ENCODE assay signal across 23 mouse cellular contexts in genomic region chr17:84832346-84832745, GRCm38 (mm10). TPM values are rescaled to one million over a fixed set of nuclear protein-coding genes. Genes with fewer than 3 reads are reported as not detected.
A peak's percentile ranks its signal among the peaks of the same experiment; 100 is the strongest.
DNase-seq lines count a peak whose midpoint lies in the region; ATAC-seq lines count a peak whose summit lies in the region.
"Had no signal": no experiment of that assay in that cellular context is flagged by ENCODE, and none has a peak within 500 bp of the region (broad histone marks: within the 10 kb centered on the region; RNA-seq: fewer than 3 reads in every experiment).

No protein-coding gene starts in this region.

- H3K4me1 ChIP-seq in midbrain, embryonic 14.5 days (ENCODE audit: control insufficient read depth, insufficient read depth, low read length), result no peaks in the 10 kb centered on the region
- H3K4me1 ChIP-seq in midbrain, embryonic 10.5 days, result no peaks in the 10 kb centered on the region
- H3K4me1 ChIP-seq: embryonic facial prominence, embryonic 15.5 days; heart, embryonic 13.5 days; hindbrain, embryonic 10.5 days had no signal

- H3K27ac ChIP-seq in midbrain, embryonic 14.5 days (replicated peaks; ENCODE audit: low read depth, low read length), result no peak overlapping the region
- no peak overlapping the region for H3K27ac ChIP-seq in midbrain, embryonic 10.5 days (replicated peaks)
- H3K27ac ChIP-seq: embryonic facial prominence, embryonic 15.5 days; gastrocnemius, adult 2 months; heart, embryonic 13.5 days; hindbrain, embryonic 10.5 days; hindbrain, embryonic 14.5 days had no signal

- no peaks in the 10 kb centered on the region for H3K36me3 ChIP-seq in midbrain, embryonic 14.5 days (ENCODE audit: control insufficient read depth, insufficient read depth, low read length)
- H3K36me3 ChIP-seq in midbrain, embryonic 10.5 days, result no peaks in the 10 kb centered on the region
- H3K36me3 ChIP-seq: embryonic facial prominence, embryonic 15.5 days; heart, embryonic 13.5 days; hindbrain, embryonic 10.5 days had no signal

- intact Hi-C loops in heart, postnatal 14 days (cut with DNase I), result no loop called here

- peak; percentile 61 for DNase-seq in heart, adult 11 months
- DNase-seq in heart, postnatal 14 days, result no peak
- DNase-seq in midbrain, embryonic 14.5 days, result peak; percentile 37
- no peak for DNase-seq in midbrain, embryonic 10.5 days (ENCODE audit: low spot score)
- DNase-seq in retina, embryonic 14.5 days (ENCODE audit: low spot score), result peak; percentile 79
- DNase-seq in left cerebral cortex, adult 18-20 months (ENCODE audit: low spot score in 2 of 2), result no peak
- DNase-seq: adrenal gland, adult 8-10 months; adrenal gland, postnatal 25 days; cerebellum, adult 11-12 months; cerebellum, adult 8-10 months; cerebellum, postnatal 14 days; embryo, embryonic 11 days; forebrain, postnatal 0 days; gastrocnemius, adult 2 months; gastrocnemius, postnatal 14 days; heart, adult 18-20 months had no signal

- H3K27me3 ChIP-seq in midbrain, embryonic 14.5 days (ENCODE audit: control insufficient read depth, insufficient read depth, low read length), result no peaks in the 10 kb centered on the region
- H3K27me3 ChIP-seq in midbrain, embryonic 10.5 days (ENCODE audit: low read depth, poor library complexity, severe bottlenecking), result no peaks in the 10 kb centered on the region
- H3K27me3 ChIP-seq: embryonic facial prominence, embryonic 15.5 days had no signal

- no peak overlapping the region for H3K4me3 ChIP-seq in midbrain, embryonic 14.5 days (replicated peaks; ENCODE audit: low read depth, low read length)
- H3K4me3 ChIP-seq in midbrain, embryonic 10.5 days, result no peak overlapping the region
- H3K4me3 ChIP-seq: embryonic facial prominence, embryonic 15.5 days; gastrocnemius, adult 2 months; heart, embryonic 13.5 days; hindbrain, embryonic 10.5 days had no signal

- H3K4me2 ChIP-seq in midbrain, embryonic 14.5 days (ENCODE audit: low read length), result no peak overlapping the region
- H3K4me2 ChIP-seq: embryonic facial prominence, embryonic 15.5 days; heart, embryonic 13.5 days; hindbrain, embryonic 14.5 days had no signal

- H3K9me3 ChIP-seq in midbrain, embryonic 14.5 days (ENCODE audit: control insufficient read depth, low read length), result no peaks in the 10 kb centered on the region
- no peaks in the 10 kb centered on the region for H3K9me3 ChIP-seq in midbrain, embryonic 10.5 days (replicated peaks)
- H3K9me3 ChIP-seq: embryonic facial prominence, embryonic 15.5 days; heart, embryonic 13.5 days; hindbrain, embryonic 10.5 days had no signal

- WGBS in midbrain, embryonic 14.5 days, result 51% methylated on average over 8 of the region's 8 CpGs
- 70% methylated on average over 8 of the region's 8 CpGs for WGBS in midbrain, embryonic 10.5 days

- H3K9ac ChIP-seq in midbrain, embryonic 14.5 days (replicated peaks; ENCODE audit: low read length), result no peak overlapping the region
- H3K9ac ChIP-seq: embryonic facial prominence, embryonic 15.5 days; forebrain, postnatal 0 days; heart, embryonic 13.5 days; hindbrain, embryonic 14.5 days had no signal

- no peak for ATAC-seq in midbrain, embryonic 14.5 days (ENCODE audit: low FRiP score, low TSS enrichment)
- ATAC-seq: activated CD4-positive, CD25-positive, alpha-beta regulatory T cell, adult 4 months; forebrain, embryonic 14.5 days; forebrain, postnatal 0 days; intestine, postnatal 0 days had no signal

RNA-seq across cellular contexts. Expression of gene Lrpprc, which starts 41.8 kb away (rescaled TPM):
- total RNA-seq in heart, postnatal 14 days (2021), result 100 to 1,000 TPM; 150 to 152 TPM
- polyA plus RNA-seq in midbrain, embryonic 14.5 days (2014; fragmentation: Nextera tagmentation; extraction: Ambion mirVana), result 36.4 and 51.4 TPM in 2 replicates
- polyA plus RNA-seq in midbrain, embryonic 10.5 days (2016; fragmentation: Nextera tagmentation; extraction: Ambion mirVana), result 49.4 and 50.4 TPM in 2 replicates
- 10 to 100 TPM; 55.4 to 63.3 TPM for total RNA-seq in left cerebral cortex, adult 18-20 months (2021)

Comparison
In these comparisons a context has a peak if more than half of its experiments do, and no peak if none do; other contexts are left out.
1. DNase-seq: peak in heart, adult 11 months (single experiment), midbrain, embryonic 14.5 days (single experiment) and retina, embryonic 14.5 days (single experiment); none in heart, postnatal 14 days (0 of 2), midbrain, embryonic 10.5 days (single experiment) and left cerebral cortex, adult 18-20 months (0 of 2).